Mouse (Mus musculus): ENCODE data around the gene Timm44. TPM values are rescaled to one million over a fixed set of nuclear protein-coding genes. Genes with fewer than 3 reads are reported as not detected.
"Not testable (repeated sequence)": the region's sequence is repeated elsewhere in the genome, so short reads cannot be mapped to it uniquely, and the experiment has no call there.

The Timm44 gene
- polyA plus RNA-seq, 3 experiments from 2014 or later = 69.8 to 91.0 (median 81.9) TPM

DNA sequence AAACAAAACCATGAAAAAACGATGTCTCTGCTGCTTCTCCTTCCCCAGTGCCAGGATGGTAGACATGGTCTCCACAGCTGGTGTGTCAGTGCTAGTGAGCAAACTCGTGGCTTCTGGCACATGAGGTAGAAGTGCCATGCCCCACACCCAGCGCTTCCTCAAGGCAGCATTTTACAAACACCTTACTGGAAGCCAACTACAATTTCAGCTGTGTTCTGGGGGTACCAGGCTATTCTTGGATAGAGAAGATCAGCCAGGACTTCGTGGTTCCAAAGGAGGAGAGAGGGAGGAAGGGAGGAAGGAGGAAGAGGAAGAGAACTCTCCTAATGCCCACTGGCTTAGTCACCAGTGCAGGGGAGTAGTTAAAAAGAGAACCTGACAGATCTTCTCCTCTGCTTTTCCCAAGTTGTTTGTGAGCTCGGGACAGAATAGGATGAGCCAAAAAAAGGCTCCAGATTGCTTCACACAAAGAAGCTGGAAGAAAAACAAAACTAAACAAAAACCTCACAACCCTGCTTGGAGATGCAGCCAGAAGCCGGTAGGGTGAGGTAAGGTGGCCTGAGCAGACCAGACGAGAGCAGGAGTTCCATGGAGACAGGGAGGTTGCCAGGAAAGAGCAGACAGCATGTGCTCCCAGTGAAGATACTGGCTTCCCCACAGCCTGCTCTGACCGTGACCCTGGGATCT, 12.5 kb downstream of the Timm44 start:
- ATAC-seq = no peak

DNA sequence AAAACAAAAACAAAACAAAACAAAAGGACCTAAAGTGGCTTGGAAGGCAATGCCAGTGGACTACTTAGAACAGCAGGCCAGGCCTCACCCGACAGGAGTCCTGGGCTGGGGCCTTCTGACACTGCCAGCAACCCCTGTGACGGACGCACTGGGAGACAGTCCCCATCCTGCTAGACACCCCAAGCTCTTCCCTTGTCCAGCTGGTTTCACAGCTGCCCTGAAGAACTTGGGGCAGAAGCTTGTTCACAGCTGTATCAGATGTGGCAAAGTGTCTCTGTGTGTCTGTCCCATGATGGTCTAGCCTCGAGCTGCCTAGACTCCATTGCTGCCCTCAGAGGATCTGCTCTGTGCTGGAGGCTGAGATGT, 15.9 kb downstream of the Timm44 start:
- ATAC-seq = no peak

- ATAC-seq = peak; percentile 95
Observed at GRCm38 (mm10) chr8:4259125-4259804, 16.4 kb downstream of the Timm44 start, which contains the start of gene Ctxn1. Gene Ctxn1, minus strand, starts transcription at chr8:4259274.

DNA sequence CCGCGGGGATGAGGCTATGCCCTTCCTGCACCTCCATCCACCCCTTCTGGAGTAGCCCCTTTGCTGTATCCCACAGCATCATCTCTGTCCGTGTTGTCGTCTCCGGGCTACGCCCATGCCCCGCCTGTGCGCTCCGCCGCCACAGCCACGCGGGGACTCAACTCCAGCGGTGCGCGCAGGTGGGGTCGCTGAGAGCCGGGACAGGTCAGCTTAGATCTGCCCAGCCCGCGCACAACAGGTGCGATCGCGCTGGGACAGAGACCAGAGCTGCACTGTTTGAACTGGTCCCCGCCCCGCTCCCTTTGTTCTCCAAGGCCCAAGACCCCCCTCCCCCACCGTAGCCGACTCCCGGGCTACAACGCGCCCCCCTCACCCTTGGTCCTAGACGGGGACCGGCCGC, 17.0 kb downstream of the Timm44 start:
- ATAC-seq = peak; percentile 11

- peak; percentile 43 for ATAC-seq
Observed at GRCm38 (mm10) chr8:4258233-4258632, 17.5 kb downstream of the Timm44 start.

DNA sequence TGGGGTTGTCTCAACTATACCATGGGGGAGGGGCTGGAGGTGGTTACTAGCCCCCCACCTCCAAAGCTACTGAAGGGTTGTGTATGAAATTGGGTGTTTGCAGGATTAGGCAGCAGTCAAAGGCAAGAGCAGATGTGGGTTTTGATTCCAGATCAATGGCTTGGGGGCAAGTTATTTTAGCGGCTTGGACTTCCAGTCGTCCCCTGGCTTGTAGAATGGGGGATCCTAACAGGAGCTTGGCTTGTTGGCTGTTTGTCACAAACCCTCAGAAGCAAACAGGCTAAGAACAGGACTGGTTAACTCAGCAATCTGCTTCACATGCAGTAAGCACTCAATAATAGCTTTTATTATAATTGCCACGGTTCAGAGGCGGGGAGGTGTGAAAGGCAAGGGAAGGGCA, 18.4 kb downstream of the Timm44 start:
- ATAC-seq = no peak

DNA sequence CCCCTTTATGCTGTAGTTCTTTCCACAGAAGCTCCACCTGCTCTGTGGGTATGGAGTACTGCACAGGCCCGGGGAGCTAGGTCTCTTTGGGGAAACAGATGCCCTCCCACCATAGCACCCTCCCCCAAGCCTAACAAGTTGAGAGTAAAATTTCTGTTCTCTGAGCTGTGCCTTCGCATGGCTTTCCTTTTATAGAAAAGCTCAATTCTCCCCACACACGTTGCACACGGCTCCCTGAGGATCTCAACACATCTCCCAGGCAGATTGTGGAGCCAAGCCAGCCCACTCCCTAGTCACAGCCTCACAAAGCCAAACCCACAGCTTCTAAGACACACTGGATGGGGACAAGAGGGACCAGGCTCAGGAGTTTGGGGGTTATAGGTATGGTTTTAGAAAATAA, 18.8 kb downstream of the Timm44 start:
- ATAC-seq = no peak

DNA sequence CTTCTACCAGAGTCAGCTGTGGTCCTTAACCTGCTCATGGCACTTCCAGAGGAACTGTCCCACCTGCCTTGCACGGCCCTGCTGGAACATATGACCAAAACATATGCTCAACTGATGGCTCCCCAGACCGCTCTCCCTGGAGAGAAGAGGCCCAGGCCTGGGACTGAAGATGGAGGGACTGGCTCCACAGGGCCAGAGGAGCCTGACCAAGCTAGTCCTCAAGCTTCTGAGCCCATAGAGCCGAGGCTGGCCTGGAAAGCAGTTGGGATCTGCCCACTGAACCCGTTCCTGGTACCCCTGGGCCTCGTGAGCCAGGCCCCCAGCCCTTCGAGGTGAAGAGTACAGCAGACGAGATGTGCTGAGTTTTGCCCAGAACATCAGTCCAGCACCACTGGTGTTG, 20.2 kb downstream of the Timm44 start:
- ATAC-seq = not testable (repeated sequence)

GRCm38 (mm10) chr8:4254001-4254400, 21.7 kb downstream of the Timm44 start:
- no peak for ATAC-seq

DNA sequence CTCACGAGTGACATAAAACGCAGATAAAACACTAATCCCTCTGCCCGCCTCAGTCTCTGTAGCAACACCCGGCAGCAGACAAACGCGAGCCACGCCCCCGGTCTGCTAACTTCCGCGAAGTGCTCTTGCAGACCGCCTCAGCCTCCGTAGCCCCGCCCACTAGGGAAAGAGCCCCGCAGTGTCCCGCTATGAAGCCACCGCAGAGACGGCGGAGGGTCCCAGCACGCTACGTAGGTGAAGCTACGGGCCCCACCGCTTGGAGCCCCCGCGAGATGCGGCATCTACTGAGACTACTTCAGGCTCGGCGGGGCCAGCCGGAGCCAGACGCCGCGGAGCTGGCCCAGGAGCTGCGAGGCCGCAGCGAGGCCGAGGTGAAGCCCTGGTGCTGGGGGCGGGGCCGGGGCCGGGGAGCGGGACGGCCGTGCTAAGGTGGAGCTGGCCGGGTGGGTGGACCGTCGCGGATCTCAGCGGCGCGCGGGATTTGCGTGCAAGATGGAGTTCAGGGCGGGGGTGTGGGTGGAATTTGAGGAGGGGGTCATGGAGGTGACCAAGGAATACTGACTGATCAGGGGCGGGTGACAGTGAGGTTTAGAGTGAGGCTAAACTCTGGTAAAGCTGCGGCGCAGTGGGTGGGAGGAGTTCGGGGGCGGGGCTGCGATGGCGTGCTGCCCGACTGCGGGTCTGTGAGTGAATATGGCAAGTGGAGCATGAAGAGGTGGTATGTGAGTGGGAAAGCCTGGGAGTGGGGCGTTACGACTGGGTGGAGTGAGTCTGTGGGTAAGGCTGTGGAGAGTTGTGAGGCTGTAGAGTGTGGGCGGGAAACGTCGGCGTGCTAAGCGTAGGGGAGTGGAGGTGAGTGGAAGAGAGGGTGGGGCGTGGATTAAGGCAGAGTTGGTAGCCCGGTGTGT, 22.5 kb downstream of the Timm44 start, which contains the start of gene Snapc2:
Gene Snapc2 (plus strand): TSS at position 147 of the 908 bp plus-strand sequence.
- peak; percentile 94 for ATAC-seq

GRCm38 (mm10) chr8:4252116-4252760, 23.5 kb downstream of the Timm44 start:
- ATAC-seq = no peak

- ATAC-seq = peak; percentile 53
Observed at GRCm38 (mm10) chr8:4250306-4250970, 25.3 kb downstream of the Timm44 start.

DNA sequence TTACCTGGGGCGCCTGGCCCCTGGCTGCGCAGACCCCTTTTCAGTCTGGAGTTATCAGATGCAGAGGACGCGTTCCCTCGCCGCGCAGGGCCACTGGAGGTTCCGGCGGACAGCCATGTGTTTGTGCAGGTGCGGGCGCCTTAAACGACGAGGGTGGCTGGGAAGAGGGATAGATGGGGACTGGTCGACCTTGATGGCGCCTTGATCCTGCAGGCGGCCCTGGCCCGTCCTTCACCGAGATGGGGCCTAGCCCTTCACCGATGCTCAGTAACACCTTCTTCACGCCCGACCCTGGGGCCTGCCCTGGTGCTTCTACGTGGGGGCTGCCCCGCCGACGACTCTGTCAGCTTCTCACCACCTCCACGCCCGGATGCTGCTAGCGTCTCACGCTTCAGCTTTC, 26.5 kb downstream of the Timm44 start:
- ATAC-seq = no peak

DNA sequence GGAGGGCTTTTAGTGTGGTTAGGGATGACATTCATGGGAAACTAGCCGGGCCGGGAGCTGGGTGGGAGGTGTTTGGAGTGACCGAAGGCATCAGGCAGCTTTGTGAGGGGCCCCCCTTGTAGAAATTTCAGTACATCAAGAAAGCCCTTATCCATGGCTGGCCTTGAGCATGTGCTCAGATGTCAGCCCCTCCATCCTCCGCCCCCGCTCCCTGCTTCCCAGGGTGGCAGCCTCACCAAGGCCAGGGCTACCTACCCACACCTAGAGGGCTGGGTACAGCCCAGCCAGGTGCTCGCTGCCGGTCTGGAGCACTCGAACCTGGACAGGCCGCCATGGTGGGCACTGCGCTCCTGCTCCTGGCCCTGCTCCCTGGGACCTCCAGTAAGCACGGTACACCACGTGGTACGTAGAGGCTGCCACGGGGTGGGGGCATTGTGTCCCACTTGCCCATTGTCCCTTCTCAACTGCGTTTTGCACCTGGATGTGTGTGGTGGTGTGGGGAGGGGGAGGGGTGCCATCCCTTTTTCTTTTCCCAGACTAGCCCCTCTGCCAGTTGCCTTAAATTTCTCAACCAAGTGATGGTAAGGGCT, 27.7 kb downstream of the Timm44 start, which contains the start of gene Tgfbr3l:
Gene Tgfbr3l (plus strand): TSS at position 264 of the 590 bp plus-strand sequence.
- no peak for ATAC-seq

DNA sequence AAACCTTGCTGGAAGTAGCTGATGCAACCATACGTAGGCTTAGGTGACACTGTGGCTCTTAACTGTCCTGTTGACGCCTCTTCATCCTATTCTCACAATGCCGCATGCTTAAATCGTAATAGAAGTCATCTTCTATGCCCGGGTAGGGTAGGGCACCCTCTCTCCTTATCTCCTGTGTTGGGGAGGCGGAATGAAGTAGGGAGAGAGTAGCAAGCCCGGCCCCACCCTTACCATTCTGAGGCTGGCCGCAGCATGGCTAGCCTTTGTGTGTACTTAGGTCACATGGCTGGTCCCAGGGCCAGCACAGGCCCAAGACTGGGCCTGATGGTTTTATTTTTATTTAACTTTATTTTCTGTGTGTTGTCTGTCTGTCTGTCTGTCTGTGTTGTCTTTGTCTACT, 28.5 kb downstream of the Timm44 start:
- no peak for ATAC-seq

- ATAC-seq = no peak
Observed at GRCm38 (mm10) chr8:4245737-4246136, 30.0 kb downstream of the Timm44 start.

- no peak for ATAC-seq
Observed at GRCm38 (mm10) chr8:4245061-4245460, 30.7 kb downstream of the Timm44 start.

- ATAC-seq = peak; percentile 40
Observed at GRCm38 (mm10) chr8:4239193-4239890, 36.4 kb downstream of the Timm44 start.

DNA sequence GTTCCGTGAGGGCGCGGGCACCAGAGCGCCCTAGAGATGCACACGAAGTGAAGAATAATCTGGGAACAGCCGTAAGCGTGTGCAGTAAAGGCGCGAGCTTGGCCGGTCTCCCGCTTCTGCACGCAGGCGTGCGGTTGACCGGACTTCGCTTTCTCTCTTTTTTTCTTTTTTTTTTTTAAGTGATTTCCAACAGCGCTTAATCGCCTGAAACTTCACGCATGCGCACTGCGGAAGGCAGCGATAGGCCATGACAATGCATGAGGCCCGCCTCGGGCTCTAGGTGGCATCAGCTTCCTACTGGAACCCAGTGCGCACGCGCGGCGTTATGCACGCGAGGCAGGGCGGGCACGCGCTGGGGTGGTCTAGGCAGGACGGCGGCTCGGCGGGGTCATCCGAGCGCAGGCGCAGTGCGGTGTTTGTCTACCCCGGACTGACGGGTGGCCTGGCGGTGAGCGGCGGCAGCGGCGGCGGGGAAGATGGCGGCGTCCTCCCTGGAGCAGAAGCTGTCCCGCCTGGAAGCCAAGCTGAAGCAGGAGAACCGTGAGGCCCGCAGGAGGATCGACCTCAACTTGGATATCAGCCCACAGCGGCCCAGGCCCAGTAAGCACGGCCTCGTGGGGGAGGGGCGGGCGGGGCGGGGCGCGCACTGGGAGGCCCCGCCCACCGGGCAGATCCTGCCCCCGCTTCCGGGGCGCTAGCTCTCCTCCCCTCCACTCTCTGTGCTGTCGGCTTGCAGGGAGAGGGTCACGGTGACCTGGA, 37.1 kb downstream of the Timm44 start, which contains the start of the genes Map2k7 and Gm49320:
Gene Map2k7 (plus strand): TSS at position 307 of the 759 bp plus-strand sequence.
Gene Gm49320 (plus strand): TSS at position 432 of the 759 bp plus-strand sequence.
- peak; percentile 84 for ATAC-seq

Measured in inflammation-experienced regulatory T-cells, adult 6 months (primary cell).